Mouse (Mus musculus): Measurements from ENCODE around the gene Phc3. TPM values are rescaled to one million over a fixed set of nuclear protein-coding genes. Genes with fewer than 3 reads are reported as not detected.
A peak's percentile ranks its signal among the peaks of the same experiment; 100 is the strongest.

Phc3 gene
- polyA plus RNA-seq, 1 experiment from 2014 or later: 1.4 TPM

DNA sequence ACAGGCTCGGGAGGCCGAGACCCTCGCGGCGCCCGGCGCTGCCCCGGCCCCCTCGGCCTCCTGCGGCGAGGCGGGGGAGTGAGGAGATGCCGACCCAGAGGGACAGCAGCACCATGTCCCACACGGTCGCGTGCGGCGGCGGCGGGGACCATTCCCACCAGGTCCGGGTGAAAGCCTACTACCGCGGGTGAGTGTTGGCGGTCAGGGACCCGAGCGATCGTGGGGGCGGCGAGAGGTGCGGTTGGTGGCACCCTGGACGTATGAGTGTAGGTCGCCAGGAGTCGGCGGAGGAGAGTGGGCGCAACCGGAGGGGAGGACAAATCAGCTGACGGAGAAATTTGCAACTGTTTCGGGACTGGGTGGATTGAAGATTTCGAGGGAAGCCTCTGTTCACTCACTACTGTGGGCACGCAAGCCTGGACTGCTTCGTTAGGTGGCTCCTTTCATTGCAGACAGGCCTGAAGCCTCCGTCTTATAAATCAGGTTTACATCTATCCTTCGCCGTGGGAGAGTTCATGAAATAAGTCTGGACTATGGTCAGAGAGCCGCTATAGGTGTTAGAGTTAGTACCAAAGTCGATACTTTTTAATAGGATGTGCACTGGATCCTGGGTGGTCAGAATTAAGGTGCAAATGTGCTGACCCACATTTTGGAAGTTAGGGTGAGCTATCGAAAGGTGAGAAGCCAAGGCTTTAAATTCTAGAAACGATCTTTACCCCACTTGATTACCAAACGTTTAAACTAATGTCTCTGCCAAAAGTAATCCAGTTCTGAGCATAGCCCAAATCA lies 26.9 kb upstream of the Phc3 start:
- Histone ChIP-seq H3K4me3 (ENCODE audit: low read depth, low read length) (peak overlapping the region; percentile 81), H3K27ac (ENCODE audit: low read depth) (peak overlapping the region; percentile 78), H3K4me2 (ENCODE audit: low read depth, low read length) (peak overlapping the region; percentile 84), H3K9ac (replicated peaks) (peak overlapping the region; percentile 76), H3K27me3 (ENCODE audit: insufficient read depth, low read length) (no peaks in the 10 kb centered on the region), H3K4me1 (ENCODE audit: insufficient read depth) (peaks cover 20% of the 10 kb centered on the region; the same call in 1 of the 2 replicates), H3K36me3 (replicated peaks; ENCODE audit: insufficient read depth, low read length) (no peaks in the 10 kb centered on the region), H3K9me3 (ENCODE audit: low read length) (no peaks in the 10 kb centered on the region)
- TF ChIP-seq CTCF (IDR thresholded peaks at IDR 0.05; ENCODE audit: low read depth) (no peak), EP300 (IDR thresholded peaks at IDR 0.05; ENCODE audit: low read depth) (no peak)
- WGBS (ENCODE audit: insufficient replicate concordance): 3% methylated on average over 49 of the region's 49 CpGs
- DNase-seq (no peak), ATAC-seq (peak; percentile 43)

DNA sequence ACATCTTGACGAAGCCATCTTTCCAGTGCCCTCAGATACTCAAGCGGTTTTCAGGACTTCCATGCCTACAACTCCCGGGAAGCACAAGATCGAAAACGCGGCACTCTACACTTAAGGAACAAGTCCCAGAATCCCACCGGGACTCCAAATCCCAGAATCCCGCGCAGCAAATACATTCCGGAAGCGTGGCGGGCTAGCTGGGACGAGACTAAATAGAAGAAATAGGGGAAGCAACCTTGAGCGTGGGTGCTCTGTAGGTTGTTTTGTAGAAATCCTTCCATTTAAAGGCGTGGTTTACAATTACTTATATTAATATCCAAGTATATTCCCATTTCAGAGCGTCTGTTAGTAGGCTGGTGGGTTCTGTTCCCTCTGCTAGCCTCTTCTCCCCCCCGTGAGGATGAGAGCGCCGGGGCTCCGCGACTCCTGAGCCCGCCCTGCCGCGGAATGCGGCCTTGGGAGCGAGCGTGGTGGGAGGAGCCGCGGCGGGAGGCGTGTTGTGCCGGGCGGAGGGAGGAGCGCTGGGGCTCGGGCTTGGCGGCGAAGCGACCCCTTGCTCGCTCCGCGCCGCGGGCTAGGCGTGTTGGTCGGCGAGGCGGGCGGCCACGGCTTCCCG lies 26.2 kb upstream of the Phc3 start, which contains the start of gene Prkci:
Gene Prkci (plus strand): TSS at position 465 of the 616 bp plus-strand sequence.
- under 1% methylated on average over 50 of the region's 50 CpGs for WGBS (ENCODE audit: insufficient replicate concordance)
- Histone ChIP-seq H3K36me3 (replicated peaks; ENCODE audit: insufficient read depth, low read length) (no peaks in the 10 kb centered on the region), H3K9me3 (ENCODE audit: low read length) (no peaks in the 10 kb centered on the region), H3K4me1 (ENCODE audit: insufficient read depth) (peaks cover 19% of the 10 kb centered on the region; the same call in 1 of the 2 replicates), H3K4me3 (ENCODE audit: low read depth, low read length) (peak within 1 kb of the TSS; percentile 81), H3K27me3 (ENCODE audit: insufficient read depth, low read length) (no peaks in the 10 kb centered on the region), H3K9ac (replicated peaks) (peak within 1 kb of the TSS; percentile 76), H3K27ac (ENCODE audit: low read depth) (peak within 1 kb of the TSS; percentile 78), H3K4me2 (ENCODE audit: low read depth, low read length) (peak within 1 kb of the TSS; percentile 84)
- TF ChIP-seq EP300 (IDR thresholded peaks at IDR 0.05; ENCODE audit: low read depth): peak; percentile 76
- no peak for TF ChIP-seq CTCF (IDR thresholded peaks at IDR 0.05; ENCODE audit: low read depth)
- ATAC-seq: peak; percentile 99
- peak; percentile 95 for DNase-seq

DNA sequence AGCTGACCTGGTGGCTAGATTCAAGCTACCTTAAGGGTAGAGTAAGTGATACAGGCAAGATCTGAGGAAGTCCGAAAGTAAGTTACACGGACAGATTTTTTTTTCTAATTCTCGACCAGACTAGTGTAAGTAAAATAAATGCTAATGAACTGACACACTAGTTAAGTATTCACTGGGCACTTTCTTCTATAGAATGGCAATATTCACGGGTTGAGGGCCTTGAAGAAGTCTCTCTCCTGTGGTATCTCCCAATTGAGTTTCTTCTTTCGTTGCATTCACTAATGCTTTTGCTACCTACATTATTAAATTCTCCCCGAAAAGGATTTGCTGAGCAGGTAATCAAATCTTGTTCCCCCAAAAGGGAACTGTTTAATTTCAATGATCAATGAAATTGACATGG lies 25.6 kb upstream of the Phc3 start:
- H3K4me3 ChIP-seq (ENCODE audit: low read depth, low read length): peak overlapping the region; percentile 81
- no peaks in the 10 kb centered on the region for H3K36me3 ChIP-seq (replicated peaks; ENCODE audit: insufficient read depth, low read length)
- H3K27me3 ChIP-seq (ENCODE audit: insufficient read depth, low read length): no peaks in the 10 kb centered on the region
- H3K4me1 ChIP-seq (ENCODE audit: insufficient read depth): peaks cover 14% of the 10 kb centered on the region; the same call in 1 of the 2 replicates
- no peak for ATAC-seq
- H3K4me2 ChIP-seq (ENCODE audit: low read depth, low read length): peak overlapping the region; percentile 84
- no peaks in the 10 kb centered on the region for H3K9me3 ChIP-seq (ENCODE audit: low read length)
- WGBS (ENCODE audit: insufficient replicate concordance): 12% methylated on average over 6 of the region's 6 CpGs
- peak overlapping the region; percentile 76 for H3K9ac ChIP-seq (replicated peaks)
- no peak for DNase-seq
- TF ChIP-seq EP300 (IDR thresholded peaks at IDR 0.05; ENCODE audit: low read depth): no peak
- no peak for TF ChIP-seq CTCF (IDR thresholded peaks at IDR 0.05; ENCODE audit: low read depth)
- H3K27ac ChIP-seq (ENCODE audit: low read depth): no peak overlapping the region

DNA sequence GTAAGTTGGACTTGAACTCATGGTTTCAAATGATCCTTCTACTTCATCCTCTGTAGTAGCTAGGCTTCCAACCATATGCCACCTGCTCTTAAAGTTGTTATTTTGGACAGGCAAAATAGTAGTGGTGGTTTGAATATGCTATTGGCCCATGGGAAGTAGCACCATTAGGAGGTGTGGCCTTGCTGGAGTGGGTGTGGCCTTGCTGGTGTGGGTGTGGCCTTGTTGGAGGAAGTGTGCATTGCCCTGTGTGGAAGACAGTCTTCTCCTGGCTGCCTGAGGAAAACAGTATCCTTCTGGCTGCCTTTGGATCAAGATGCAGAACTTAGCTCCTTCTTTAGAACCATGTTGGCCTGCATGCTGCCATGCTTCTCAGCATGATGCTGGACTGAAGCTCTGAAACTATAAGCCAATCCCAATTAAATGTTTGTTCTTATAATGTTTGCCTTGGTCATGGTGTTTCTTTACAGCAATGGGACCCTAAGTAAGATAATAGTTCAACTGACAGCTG lies 23.9 kb upstream of the Phc3 start:
- TF ChIP-seq EP300 (IDR thresholded peaks at IDR 0.05; ENCODE audit: low read depth) (no peak), CTCF (IDR thresholded peaks at IDR 0.05; ENCODE audit: low read depth) (no peak)
- no peaks in the 10 kb centered on the region for H3K9me3 ChIP-seq (ENCODE audit: low read length)
- H3K36me3 ChIP-seq (replicated peaks; ENCODE audit: insufficient read depth, low read length): no peaks in the 10 kb centered on the region
- H3K4me3 ChIP-seq (ENCODE audit: low read depth, low read length): no peak overlapping the region
- no peaks in the 10 kb centered on the region for H3K27me3 ChIP-seq (ENCODE audit: insufficient read depth, low read length)
- peaks cover 8% of the 10 kb centered on the region; the same call in 1 of the 2 replicates for H3K4me1 ChIP-seq (ENCODE audit: insufficient read depth)
- no peak overlapping the region for H3K4me2 ChIP-seq (ENCODE audit: low read depth, low read length)
- no peak overlapping the region for H3K27ac ChIP-seq (ENCODE audit: low read depth)
- ATAC-seq (no peak), DNase-seq (peak; percentile 61)
- no peak overlapping the region for H3K9ac ChIP-seq (replicated peaks)

GRCm38 (mm10) chr3:30992161-30992560 lies 22.9 kb upstream of the Phc3 start:
- peaks cover 8% of the 10 kb centered on the region; the same call in 1 of the 2 replicates for H3K4me1 ChIP-seq (ENCODE audit: insufficient read depth)
- ATAC-seq (no peak), DNase-seq (no peak)
- H3K9ac ChIP-seq (replicated peaks): no peak overlapping the region
- TF ChIP-seq EP300 (IDR thresholded peaks at IDR 0.05; ENCODE audit: low read depth): no peak
- TF ChIP-seq CTCF (IDR thresholded peaks at IDR 0.05; ENCODE audit: low read depth): no peak
- H3K27me3 ChIP-seq (ENCODE audit: insufficient read depth, low read length): no peaks in the 10 kb centered on the region
- no peaks in the 10 kb centered on the region for H3K9me3 ChIP-seq (ENCODE audit: low read length)
- H3K27ac ChIP-seq (ENCODE audit: low read depth): no peak overlapping the region
- no peaks in the 10 kb centered on the region for H3K36me3 ChIP-seq (replicated peaks; ENCODE audit: insufficient read depth, low read length)
- H3K4me3 ChIP-seq (ENCODE audit: low read depth, low read length): no peak overlapping the region
- H3K4me2 ChIP-seq (ENCODE audit: low read depth, low read length): no peak overlapping the region
- 58% methylated on average over 7 of the region's 7 CpGs for WGBS (ENCODE audit: insufficient replicate concordance)
